Mouse (Mus musculus): ENCODE measurements around the gene Shd. TPM values are rescaled to one million over a fixed set of nuclear protein-coding genes. Genes with fewer than 3 reads are reported as not detected.
"Not testable (repeated sequence)": the region's sequence is repeated elsewhere in the genome, so short reads cannot be mapped to it uniquely, and the experiment has no call there.

Shd gene
- 1.4 and 2.2 TPM in 2 replicates for total RNA-seq (2021)
- long read RNA-seq, partial matches to known transcripts = 0 of 4 reads
- long read RNA-seq, other reads (novel, unspliced or antisense) = 2 of 4 reads

DNA sequence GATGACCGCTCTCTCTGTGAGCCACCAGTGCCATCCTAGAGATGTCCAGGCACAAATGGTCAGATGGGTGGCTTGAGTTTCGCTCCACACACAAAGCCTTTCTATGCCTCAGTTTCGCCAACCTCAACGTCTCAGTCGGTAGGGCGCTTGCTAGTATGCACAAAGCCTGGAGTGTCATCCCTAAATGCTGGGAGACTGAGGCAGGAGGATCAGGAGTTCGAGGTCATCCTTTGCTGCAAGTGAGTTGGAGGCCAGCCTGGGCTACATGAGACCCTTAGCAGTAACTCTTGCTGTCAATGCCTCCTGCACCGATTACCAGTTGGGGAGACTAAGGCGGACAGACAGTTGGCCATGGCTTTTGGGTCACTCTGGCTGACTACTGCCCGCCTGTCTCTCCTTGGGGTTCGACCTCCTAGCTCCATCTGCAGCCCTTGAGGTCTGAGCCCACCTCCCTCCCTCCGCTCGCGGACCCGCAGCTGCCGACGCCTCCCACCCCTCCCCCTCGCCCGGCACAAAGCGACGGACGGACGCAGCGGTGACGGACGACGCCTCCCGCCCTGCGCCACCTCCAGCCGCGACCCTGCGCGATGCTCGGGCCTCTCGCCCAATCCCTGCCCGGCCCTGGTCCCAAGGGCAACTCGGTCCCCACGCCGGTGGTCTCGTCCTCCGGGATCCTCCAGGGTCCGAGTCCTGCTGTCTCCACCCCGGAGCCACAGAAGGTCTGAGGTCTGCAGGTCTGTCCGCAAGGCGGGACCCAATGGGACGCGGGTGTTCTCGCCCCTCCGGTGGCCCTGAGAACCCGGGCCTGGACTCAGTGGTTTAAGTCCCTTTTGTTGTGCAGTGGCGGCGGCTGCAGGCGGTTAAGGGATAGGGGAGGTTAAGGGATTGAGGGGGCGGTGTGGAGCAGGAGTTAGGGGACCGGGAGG lies at the start of gene Shd:
Gene Shd (plus strand): TSS at position 502 of the 926 bp plus-strand sequence.
- peak; percentile 37 for DNase-seq

DNA sequence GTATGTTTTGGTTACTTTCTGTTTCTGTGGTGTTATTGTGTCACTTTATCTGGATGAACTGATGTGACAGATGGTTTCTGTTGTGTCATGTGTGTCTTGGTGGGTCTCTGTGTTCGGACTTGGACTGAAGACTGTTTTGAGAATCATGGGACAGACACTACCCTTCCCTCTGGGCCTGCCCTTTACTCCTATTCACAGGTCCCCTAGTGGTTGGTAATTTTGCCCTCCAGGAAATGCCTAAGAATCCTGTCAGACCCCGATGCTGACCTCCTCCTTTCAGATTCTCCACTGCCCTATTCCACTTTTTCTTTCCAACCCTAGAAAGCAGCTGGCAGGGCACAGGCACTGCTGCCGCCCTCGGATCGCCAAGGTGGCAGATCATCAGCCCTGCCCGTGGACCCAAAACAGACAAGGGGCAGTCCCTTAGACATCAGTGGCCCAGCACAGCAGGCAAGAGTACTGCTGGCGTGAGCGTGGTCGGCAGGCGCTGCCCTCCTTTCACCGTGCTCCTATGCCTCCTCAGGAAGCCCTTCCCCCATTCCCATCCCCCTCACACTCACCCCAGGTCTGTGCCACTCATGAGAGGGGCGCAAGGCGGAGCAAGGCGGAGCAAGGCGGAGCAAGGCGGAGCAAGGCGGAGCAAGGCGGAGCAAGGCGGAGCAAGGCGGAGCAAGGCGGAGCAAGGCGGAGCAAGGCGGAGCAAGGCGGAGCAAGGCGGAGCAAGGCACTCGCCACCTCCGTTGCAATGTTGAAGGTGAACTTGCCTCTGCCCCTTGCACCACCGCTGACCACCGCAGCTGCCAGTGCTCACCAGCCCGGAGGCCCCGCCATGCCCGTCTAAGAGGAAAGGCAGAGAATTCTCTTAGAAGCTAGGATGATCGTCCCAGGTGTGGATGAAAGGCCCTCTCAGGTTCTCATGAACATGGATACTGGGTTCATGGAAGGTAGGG lies 38.4 kb upstream of the Shd start:
- peak; percentile 41 for DNase-seq

DNA sequence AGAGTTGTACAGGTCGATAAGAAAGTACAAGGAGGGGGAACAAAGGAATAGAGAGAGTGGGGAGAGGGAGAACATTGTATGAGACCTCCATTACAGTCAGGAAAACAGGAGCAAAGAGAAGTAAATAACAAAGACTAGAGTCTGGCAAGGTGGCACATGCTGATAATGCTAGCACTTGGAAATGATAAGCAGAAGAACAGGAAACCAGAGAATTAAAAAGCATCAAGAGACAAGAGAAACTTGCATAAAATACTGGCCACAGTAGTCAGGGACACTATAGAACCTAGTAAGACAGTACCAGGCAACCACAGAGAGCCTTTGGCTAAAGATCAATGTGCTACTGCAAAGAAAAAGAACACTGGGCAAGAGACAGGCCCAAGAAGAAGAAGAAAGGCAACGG lies 37.6 kb upstream of the Shd start:
- no peak for DNase-seq

DNA sequence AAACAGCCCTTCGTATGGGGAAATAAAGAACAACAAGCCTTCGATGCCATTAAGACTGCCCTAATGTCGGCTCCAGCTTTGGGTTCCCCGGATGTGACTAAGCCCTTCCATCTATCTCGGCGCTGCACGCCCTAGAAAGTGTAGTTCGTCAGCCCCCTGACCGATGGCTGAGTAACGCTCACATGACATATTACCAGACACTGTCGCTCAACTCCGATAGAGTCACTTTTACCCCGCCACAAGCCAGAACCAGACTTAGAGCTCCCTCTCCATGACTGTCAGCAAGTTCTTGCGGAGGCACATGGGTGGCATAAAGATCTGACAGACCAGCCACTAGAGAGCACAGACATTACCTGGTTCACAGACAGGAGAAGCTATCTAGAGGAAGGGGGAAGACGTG lies 37.1 kb upstream of the Shd start:
- no peak for DNase-seq

DNA sequence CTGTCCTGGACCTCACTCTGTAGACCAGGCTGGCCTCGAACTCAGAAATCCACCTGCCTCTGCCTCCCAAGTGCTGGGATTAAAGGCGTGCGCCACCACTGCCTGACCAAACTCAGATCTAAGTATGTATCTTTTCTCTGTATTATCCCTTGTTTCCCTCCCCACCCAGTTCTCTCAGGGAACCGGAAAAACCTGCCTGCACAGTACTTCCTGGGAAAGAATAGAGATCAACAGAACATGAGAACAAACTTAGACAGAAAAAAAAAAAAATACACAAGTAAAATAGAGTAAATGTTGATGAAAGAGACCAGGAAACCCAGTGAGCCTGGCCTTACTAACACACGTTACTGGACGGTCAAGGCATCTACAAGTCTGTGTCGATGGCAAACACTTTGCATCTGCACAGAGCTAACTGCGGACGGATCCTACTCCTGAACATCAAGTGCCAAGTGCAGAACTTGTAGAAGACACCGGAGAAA lies 25.8 kb upstream of the Shd start:
- not testable (repeated sequence) for DNase-seq

DNA sequence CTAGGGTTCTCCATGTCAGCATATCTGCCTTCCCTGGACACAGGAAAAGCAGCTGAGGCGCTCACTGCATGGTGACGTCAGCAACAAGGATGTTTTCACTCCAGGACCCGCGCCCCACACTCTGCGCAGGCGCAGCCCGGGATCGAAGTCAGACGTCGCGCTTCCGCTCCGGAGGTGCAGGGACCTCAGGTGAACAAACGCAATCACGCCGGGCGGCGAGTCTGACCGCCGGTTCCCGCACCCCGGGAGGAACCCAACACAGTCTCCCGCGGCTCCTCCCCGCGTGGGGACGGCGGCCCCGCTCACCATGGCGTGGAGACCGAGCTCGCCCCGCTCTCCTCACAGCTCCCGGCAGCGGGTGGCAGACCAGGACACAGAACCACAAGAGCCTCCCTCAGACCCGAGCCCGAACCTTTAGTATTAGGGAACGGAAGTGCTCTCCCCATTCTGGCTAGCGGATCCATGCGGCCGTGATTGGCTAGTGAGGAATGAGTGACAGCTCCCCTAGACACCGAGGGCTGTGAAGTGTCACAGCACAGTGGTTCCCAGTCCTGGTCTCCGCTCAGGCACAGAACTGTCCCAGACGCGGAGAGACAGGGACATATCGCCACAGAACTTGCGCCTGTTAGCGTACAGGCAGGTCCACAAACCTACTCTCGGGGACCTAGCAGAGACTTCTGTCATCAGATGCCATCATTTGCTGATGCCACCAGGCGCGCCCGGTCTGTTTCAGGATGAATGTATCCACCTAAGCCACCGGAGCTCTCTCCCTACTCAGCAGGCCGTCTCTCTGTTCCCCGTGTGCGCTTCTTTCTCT lies 25.2 kb upstream of the Shd start:
- peak; percentile 90 for DNase-seq

DNA sequence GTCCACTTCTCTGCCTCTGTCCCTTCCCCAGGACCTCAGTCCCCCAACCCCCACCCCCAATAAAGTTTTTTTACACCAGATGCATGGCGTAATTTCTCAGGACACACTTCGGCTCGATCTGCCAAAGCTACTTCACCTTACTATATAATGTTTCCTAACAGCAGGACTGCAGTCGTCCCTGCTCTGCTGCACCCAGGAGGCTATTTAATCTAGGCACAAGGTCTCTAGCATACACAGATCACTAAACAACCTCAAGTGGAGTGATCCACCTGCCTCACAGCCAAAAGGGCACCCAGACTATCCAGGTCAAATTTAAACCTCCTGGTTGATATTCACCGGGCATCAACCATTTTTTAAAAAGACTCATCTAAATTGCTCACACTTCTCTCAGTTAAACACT lies 24.6 kb upstream of the Shd start:
- DNase-seq = no peak

DNA sequence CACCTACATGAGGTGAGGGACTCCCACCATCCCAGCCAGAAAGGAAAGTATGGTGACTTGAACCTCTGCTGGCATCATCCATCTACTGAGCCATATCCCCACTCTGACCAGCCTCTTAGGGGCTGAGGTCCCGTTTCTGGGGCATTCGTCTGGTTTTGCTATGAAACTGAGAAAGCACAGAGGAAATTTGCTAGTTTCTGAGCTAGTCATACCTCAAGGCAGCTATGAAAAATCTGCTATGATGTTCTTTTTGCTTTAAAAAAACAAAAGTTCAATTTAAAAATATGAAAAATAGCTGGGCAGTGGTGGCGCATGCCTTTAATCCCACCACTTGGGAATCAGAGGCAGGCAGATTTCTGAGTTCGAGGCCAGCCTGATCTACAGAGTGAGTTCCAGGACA lies 21.6 kb upstream of the Shd start:
- DNase-seq = no peak

DNA sequence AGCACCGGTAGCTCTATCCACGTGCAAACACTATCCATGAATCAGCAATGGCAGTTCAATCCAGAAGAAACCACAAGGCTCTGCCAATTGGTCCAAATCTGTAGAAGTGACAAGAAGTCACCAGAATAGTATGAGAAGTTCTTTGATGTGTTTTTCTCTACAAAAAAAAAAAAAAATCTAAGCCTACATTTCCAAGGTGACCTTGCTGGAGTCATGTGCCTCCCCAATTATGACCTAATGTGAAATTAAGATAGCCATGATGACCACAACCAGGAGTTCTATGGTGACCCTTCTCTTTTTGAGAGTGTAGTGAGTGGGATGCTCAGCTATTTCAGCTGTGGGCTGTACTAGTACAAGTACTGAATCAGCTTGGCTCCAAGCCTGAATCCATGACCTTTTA lies 20.9 kb upstream of the Shd start, which contains the start of gene Zfp119b:
Gene Zfp119b (minus strand): TSS at position 101 of the 400 bp plus-strand sequence.
- DNase-seq = no peak

DNA sequence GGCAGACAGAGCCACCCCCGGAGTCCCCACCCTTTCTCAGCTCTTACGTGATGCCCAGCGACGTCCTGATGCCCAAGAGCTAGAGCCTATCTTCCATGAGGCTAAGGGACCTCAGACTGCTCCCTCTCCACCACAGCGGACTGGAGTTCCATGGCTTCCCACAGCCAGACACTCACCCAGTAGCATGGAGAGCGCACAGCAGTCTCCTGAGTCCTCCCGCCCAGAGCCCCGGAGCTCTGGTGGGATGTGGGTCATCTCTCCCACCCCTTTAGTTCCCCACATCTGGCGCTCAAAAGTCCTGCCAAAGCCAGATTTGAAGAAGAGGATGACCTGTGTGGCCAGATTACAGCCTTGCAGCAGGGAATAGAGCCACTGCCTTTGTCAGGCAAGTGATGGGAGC lies 19.7 kb upstream of the Shd start:
- no peak for DNase-seq

DNA sequence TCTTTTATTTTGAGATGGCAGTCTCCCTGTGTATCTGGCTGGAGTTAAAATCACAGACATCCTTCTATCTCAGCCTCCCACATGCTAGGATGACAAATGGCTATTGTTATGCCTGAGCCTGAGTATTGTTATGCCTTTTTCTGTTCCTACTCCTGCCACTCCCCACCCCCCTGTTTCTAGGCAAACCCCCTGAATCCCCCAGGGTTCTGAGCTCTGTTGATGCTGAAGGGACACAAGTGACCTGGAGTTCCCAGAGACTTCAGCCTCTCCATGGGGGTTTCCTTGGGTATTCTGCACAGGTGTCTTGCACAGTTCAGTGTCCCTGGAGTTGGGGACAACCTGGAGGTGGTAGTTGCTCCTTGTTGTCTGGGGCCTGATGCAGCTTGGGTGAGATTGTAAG lies 18.2 kb upstream of the Shd start:
- no peak for DNase-seq

DNA sequence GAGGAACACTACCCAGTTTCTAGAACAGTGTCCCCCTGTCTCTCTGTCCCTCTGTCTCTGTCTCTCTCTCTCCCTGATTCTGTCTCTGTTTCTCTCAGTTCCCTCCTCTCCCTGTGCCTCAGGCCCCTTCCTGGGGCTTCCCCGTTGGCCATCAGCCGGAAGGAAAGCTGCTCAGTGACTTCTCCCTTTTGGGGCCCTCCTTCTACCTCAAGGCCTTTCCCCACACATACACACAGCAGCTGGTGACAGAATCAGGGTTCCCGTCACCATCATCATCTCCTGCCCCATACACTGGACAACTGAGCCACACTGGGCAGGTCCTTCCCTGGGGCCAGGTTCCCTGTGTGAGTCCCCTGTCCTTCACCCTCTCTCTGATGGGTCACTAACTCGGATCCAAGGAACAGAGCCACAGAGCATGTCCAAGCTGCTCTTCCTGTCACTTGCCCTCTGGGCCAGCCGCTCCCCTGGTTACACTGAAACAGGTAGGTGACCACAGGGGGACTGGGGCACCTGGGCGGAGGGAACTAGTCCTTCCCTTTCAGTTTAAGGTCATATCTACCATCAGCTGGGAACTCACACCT lies 17.7 kb upstream of the Shd start, which contains the start of gene Ebi3:
Gene Ebi3 (plus strand): TSS at position 194 of the 581 bp plus-strand sequence.
- no peak for DNase-seq

DNA sequence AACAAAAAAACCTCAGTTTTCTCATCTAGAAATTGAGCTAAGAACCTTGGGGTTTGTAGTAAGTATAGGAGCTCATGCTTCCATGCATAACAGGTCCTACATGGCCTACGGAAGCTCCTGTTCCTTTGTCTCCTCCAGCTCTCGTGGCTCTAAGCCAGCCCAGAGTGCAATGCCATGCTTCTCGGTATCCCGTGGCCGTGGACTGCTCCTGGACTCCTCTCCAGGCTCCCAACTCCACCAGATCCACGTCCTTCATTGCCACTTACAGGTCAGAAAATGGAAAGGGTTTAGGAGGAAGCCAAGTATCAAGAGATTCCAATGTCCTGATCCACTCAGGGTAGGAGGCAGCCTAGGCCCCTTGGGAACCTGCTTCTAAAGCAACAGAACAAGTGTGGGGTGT lies 16.5 kb upstream of the Shd start:
- DNase-seq = no peak

DNA sequence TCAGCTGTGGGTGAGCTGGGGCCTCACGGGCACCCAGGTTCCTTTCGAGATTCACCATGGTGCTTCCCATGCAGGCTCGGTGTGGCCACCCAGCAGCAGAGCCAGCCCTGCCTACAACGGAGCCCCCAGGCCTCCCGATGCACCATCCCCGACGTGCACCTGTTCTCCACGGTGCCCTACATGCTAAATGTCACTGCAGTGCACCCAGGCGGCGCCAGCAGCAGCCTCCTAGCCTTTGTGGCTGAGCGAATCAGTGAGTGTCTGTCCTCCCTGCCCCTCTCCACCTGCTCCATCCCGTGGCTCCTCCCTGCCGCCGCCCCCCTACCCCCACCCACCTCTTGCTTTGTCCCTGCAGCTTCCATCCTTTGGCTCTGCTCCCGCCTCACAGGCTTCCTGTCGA lies 16.0 kb upstream of the Shd start:
- no peak for DNase-seq

DNA sequence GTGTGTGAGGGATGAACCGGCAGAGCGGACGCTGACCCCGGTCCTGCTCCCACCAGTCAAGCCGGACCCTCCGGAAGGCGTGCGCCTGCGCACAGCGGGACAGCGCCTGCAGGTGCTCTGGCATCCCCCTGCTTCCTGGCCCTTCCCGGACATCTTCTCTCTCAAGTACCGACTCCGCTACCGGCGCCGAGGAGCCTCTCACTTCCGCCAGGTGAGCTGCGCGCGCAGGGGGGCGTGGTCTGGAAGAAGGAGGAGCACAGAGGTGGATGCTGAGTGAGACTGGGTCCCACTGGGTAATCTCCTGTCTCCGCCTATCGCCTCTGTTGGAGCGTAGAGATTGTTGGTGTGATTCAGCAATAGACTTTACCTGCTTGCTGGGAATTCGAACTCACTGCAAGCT lies 14.1 kb upstream of the Shd start:
- DNase-seq = peak; percentile 66

DNA sequence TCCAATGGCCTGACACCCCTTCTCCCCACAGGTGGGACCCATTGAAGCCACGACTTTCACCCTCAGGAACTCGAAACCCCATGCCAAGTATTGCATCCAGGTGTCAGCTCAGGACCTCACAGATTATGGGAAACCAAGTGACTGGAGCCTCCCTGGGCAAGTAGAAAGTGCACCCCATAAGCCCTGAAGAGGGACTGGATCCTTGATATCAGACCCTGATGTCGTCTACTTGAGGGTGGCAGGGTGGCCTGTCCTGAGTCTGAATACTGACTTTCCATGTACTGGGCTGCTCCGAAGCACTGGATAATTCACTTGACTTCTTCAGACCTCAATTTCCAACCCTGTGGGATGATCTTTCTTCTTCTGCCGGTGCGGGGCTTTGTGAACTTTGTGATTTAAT lies 13.7 kb upstream of the Shd start:
- no peak for DNase-seq

DNA sequence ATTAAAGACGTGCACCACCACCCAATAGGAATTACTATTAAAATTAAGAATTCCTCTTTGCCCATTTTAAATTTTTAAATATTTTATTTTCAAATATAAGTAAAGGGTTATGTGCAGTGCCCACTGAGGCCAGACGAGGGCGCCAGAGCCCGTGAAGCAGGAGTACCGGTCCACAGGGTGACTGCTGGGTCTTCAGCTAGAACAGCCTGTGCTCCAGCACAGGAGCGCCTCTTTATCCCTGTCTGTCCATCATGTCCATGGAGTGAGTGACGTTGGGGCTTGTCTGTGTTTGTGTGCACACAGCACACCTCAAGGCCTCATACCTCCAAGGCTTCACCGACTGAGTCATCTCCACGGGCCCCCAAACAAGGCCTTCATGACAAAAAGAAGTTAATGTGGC lies 13.1 kb upstream of the Shd start:
- DNase-seq = peak; percentile 81

DNA sequence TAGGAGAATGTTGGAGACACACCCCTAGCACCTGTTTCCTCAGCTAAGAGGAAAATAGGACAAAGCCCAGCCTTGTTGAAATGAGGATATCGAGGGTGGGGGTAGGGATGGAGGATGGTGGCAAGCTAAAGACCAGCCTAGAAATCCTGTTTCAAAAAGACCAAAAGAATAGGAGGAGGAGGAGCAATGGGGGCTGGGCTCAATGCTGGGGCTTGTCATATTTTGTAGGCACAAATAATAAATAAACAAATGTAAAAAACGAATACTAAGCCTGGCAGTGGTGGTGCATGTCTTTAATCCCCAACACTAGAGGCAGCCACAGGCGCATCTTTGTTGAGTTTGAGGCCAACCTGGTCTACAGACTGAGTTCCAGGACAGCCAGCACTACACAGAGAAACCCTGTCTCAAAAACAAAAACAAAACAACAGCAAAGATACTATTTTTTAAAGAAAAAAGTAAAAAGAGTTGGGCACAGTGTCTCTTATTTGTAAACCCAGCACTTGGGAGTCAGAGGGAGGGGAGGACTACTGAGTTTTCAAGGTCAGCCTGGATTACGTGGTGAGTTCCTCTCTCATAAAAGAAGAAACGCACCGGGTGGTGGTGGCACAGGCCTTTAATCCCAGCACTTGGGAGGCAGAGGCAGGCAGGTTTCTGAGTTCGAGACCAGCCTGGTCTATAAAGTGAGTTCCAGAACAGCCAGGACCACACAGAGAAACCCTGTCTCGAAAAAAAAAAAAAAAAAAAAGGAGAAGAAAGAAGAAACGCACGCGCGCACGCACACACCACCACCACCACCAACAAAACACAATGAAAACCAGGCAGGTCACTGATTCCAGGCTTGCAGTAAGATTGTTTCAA lies 12.3 kb upstream of the Shd start:
- DNase-seq = no peak

DNA sequence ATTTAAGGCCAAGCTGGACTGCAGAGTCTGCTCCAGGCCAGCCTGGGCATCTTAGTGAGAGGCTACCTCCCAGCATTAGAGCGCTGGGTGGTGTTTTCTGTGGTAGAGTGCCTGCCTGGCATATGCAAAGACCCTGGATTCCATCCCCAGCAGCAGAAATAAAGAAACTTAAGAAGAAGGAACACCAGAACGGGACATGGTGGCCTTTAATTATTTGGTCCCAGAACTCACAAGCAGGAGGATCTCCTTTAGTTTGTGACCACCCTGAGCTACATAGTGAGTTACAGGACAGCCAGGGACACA lies 11.7 kb upstream of the Shd start:
- DNase-seq = no peak

DNA sequence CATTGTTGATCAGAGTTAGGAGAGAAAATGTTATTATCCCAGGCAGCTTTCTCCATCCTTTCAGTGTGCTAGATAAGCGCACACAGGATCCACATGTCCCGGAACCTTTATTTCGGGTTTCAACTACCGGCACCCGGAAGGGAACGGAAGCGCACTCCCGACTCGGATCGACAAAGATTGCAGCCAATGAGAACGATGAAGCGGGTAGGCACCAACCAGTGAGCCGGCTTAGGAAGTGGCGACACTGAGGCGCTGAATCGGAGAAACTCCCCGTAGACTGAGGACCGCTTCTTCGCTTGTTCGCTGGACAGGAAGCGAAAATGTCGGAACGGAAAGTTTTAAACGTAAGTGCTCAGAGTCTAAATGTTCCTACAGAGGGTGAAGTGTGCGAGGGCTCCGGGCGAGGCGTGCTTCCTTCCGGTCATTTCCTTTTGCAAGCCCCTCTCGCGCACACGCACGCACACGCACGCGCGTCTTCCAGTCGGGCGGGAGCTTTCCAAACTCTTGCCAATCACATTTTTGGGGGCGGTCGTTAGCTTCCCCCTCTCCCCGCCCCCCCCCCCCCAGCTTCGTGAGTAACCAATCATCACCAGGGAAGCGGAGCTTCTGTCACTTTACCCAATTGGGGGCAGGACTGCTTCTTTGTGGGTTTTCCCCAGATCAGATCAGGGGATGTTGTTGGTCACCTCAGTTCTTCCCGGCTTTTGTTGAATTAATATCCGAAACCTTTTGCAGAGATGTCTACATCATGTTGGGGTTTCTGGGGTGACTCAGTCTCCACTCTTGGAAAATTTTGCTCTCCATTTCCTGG lies 11.1 kb upstream of the Shd start, which contains the start of gene Yju2:
Gene Yju2 (plus strand): TSS at position 182 of the 811 bp plus-strand sequence.
- peak; percentile 86 for DNase-seq
